Mouse (Mus musculus) midbrain, embryonic 15.5 days (tissue): Measurements from ENCODE around the gene Nipsnap3a. TPM values are rescaled to one million over a fixed set of nuclear protein-coding genes. Genes with fewer than 3 reads are reported as not detected.

Experiments
- ATAC-seq: fragments of 200-750 bp; cut with Nextera tagmentation; replicated peaks from 2 replicates; pipeline ENCODE4 v1.8.0; 2017; ENCODE audit warnings: moderate TSS enrichment
- H3K27ac ChIP-seq: fragments of 300-500 bp; sonication (generic); 2 replicates; pipeline ENCODE4 v1.5.1; 2015; ENCODE audit warnings: mild to moderate bottlenecking, inconsistent platforms
- H3K27me3 ChIP-seq: fragments of 300-500 bp; sonication (generic); replicated peaks from 2 replicates; pipeline ENCODE4 v1.6.1; 2015; ENCODE audit warnings: inconsistent platforms
- H3K36me3 ChIP-seq: fragments of 300-500 bp; sonication (generic); replicated peaks from 2 replicates; pipeline ENCODE4 v1.6.1; 2015; ENCODE audit warnings: inconsistent platforms
- H3K4me1 ChIP-seq: fragments of 300-500 bp; sonication (generic); 2 replicates; pipeline ENCODE4 v1.6.1; 2015; ENCODE audit warnings: inconsistent platforms
- H3K4me2 ChIP-seq: fragments of 300-500 bp; sonication (generic); 2 replicates; pipeline ENCODE4 v1.6.1; 2015; ENCODE audit warnings: inconsistent platforms, mild to moderate bottlenecking, moderate library complexity
- H3K4me3 ChIP-seq: fragments of 300-500 bp; sonication (generic); 2 replicates; pipeline ENCODE4 v1.5.1; 2015; ENCODE audit warnings: mild to moderate bottlenecking, inconsistent platforms
- H3K9ac ChIP-seq: fragments of 300-500 bp; sonication (generic); 2 replicates; pipeline ENCODE4 v1.6.1; 2015; ENCODE audit warnings: mild to moderate bottlenecking, inconsistent platforms
- H3K9me3 ChIP-seq: fragments of 300-500 bp; sonication (generic); 2 replicates; pipeline ENCODE4 v1.6.1; 2016; ENCODE audit warnings: inconsistent platforms
- WGBS: fragments of 180-500 bp; shearing (Covaris S2); methylation state at CpG from one replicate; pipeline ENCODE4 v1.1.7; 2015; ENCODE audit warnings: mixed read lengths; 5-methylcytosine and 5-hydroxymethylcytosine counted together
- polyA plus RNA-seq: library from polyadenylated mRNA; unstranded; fragments of >200 nt; fragmentation: Nextera tagmentation; extraction: Ambion mirVana; gene quantifications from 2 replicates; pipeline ENCODE4 v1.2.1, GENCODE M21; 2015

Gene Nipsnap3a
- polyA plus RNA-seq, 1 experiment from 2014 or later = not detected

DNA sequence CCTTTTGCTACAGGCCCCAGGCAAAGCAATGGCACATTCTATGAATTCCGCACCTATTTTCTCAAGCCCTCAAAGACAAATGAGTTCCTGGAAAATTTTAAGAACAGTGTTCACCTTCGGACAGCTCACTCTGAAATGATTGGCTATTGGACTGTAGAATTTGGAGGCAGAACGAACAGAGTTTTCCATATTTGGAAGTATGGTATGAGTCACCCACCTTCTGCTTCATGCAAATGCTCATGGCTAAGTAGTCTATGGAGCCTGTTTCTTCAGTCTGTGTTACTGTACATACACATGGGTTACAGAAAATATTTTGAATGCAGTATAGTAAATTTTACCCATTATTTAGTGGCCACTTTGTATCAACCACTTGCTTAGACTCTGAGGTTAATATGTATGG is 26.0 kb downstream of the Nipsnap3a start:
- Histone ChIP-seq H3K36me3 (peaks cover 29% of the 10 kb centered on the region), H3K4me1 (peaks cover 7% of the 10 kb centered on the region; the same call in 1 of the 2 replicates), H3K9me3 (no peaks in the 10 kb centered on the region), H3K4me2 (no peak overlapping the region), H3K27ac (no peak overlapping the region), H3K27me3 (no peaks in the 10 kb centered on the region), H3K4me3 (no peak overlapping the region), H3K9ac (no peak overlapping the region)
- 96% methylated on average over 3 of the region's 3 CpGs for WGBS
- no peak for ATAC-seq

DNA sequence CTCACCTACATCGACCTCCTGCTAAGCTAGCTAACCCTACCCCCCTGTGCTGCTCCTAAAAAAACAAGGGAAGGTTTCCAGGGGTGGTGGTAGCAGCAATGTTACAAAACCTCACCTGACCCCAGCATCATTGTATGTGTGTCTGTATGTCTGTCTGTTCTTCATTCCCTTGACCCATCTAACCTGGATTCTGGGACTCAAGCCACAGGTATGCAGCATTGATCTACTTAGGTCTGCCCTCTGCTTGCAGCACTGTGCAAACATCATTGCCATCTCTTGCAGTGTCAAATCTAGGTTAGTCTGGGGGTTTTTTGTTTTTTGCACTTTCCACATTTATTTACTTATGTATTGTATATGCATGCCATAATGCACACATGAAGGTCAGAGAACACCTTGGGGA is 29.3 kb downstream of the Nipsnap3a start:
- peaks cover 48% of the 10 kb centered on the region for H3K36me3 ChIP-seq

DNA sequence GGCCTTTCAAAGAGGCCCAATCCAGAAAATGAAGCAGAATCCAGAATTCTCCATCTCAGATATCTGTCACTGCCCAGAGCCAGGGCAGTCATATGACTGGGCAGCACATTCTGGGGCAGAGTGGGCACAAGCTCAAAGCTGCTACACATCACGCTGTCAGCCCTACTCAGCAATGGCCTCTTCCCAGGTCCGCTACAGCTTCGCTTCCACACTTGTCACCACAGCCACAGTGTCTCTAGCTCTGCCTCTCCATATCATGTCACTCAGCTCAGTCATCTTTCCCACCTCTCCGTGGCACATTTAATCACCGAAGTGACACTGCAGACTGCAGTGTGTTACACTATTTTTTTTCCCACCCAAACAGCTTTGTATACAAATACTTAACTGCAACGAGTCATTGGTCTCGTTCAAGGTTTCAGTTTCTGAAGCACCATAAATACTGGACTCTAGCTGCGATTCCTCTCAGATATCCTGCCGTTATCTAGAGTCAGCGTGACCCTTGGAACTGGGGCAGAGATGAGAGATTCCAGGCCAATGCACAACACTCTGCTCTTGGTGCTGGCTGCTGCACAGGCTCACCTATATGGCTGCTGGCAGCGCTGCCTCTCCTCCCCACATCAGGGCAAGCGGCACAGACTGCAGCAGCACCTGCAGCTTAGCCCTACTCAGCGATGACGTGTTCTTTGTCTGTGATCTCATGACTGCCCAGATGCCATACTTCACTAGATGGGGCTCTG is 34.3 kb downstream of the Nipsnap3a start:
- no peaks in the 10 kb centered on the region for H3K27me3 ChIP-seq
- no peaks in the 10 kb centered on the region for H3K4me1 ChIP-seq
- peaks cover 32% of the 10 kb centered on the region for H3K36me3 ChIP-seq
- H3K27ac ChIP-seq = no peak overlapping the region
- no peak overlapping the region for H3K4me2 ChIP-seq
- no peak overlapping the region for H3K4me3 ChIP-seq
- no peak overlapping the region for H3K9ac ChIP-seq
- ATAC-seq = no peak
- 97% methylated on average over 14 of the region's 14 CpGs for WGBS
- H3K9me3 ChIP-seq = no peaks in the 10 kb centered on the region

More for the DNA sequence above, 29.3 kb downstream of the Nipsnap3a start:
- Histone ChIP-seq H3K4me3 (no peak overlapping the region), H3K27me3 (no peaks in the 10 kb centered on the region), H3K4me2 (no peak overlapping the region), H3K9ac (no peak overlapping the region), H3K27ac (no peak overlapping the region), H3K9me3 (no peaks in the 10 kb centered on the region), H3K4me1 (no peaks in the 10 kb centered on the region)
- WGBS = 83% methylated on average over 1 of the region's 1 CpGs
- no peak for ATAC-seq

DNA sequence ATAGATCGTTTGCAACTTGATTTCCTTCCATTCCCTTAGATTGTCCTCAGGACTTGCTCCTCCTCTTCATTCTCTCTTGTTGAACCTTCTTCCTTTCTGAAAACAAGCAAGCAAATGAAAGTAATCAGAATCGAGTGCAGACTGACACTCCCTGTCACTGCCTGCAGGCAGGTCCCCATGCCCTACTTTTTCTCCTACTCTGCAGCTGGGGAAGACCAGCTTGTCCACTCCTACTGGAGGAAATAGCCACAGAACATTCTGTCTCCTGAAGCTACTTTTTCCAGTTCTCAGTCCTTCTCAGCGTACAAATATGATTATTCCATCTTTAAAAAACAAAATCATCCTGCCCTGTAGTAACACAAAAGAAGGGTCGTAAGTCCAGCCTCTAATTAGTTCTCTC is 35.3 kb downstream of the Nipsnap3a start:
- peaks cover 28% of the 10 kb centered on the region; the same call in 1 of the 2 replicates for H3K36me3 ChIP-seq
- no peak overlapping the region for H3K27ac ChIP-seq
- no peak overlapping the region for H3K9ac ChIP-seq
- H3K9me3 ChIP-seq = no peaks in the 10 kb centered on the region
- ATAC-seq = no peak
- 91% methylated on average over 4 of the region's 4 CpGs for WGBS
- H3K4me2 ChIP-seq = no peak overlapping the region
- no peaks in the 10 kb centered on the region for H3K4me1 ChIP-seq
- H3K27me3 ChIP-seq = no peaks in the 10 kb centered on the region
- H3K4me3 ChIP-seq = no peak overlapping the region

DNA sequence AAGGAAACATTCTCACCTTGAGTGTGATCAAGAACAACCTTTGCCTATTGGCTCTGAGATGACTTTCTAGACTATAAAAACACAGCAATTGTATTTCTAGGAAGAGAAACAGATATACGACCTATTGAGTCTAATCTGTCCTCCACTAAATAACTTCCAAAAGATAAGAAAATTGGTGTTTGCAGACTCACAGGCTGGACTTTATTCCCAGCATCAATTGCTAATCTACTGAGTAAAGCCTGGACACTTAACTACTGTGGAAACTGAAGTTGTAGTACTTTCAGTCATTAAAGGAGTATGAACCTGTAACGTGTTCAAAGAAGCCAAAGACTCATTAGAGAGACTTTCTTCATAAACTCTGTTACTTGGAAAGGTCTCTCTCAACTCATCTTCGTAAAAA is 38.7 kb downstream of the Nipsnap3a start:
- Histone ChIP-seq H3K9ac (no peak overlapping the region), H3K36me3 (peaks cover 15% of the 10 kb centered on the region; the same call in 1 of the 2 replicates), H3K4me3 (no peak overlapping the region), H3K9me3 (no peaks in the 10 kb centered on the region), H3K4me1 (no peaks in the 10 kb centered on the region), H3K27me3 (no peaks in the 10 kb centered on the region), H3K27ac (no peak overlapping the region), H3K4me2 (no peak overlapping the region)
- WGBS = 87% methylated on average over 3 of the region's 3 CpGs
- ATAC-seq = no peak

DNA sequence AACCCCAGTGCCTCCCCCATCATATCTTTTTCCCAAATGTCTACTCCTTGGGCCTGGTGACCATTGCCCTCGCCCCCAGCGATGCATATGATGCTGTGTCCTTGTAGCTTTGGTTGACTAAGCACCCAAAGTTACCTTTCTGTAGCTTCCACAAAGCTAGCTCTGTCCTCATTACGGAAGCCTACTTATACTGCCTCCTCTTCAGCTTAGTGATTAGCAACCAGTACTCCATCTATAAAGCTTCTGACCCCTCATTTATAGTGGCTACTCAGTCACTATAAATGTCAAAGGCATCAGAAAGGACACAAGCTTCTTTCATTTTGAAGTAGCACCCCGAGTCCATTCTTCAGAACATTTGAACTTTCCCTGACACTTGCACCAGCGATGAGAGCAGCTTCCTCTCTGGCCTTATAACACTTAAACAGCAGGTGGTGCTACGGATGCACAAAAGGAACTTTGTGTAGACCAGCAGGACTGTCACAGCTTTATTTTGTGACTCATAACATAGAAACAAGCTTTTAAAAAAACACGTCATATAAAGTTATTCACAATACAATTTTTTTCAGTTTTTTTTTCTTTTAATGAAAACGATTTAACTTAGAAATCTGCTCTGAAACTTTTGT is 41.4 kb downstream of the Nipsnap3a start:
- no peaks in the 10 kb centered on the region for H3K27me3 ChIP-seq
- 0 out of 2 replicates have a peak, but pooled peaks cover 4% of the 10 kb centered on the region for H3K36me3 ChIP-seq
- H3K9me3 ChIP-seq = no peaks in the 10 kb centered on the region
- H3K4me2 ChIP-seq = no peak overlapping the region
- no peak overlapping the region for H3K27ac ChIP-seq
- ATAC-seq = 0 out of 2 replicates have a peak, but pooled peaks have one; percentile 39
- H3K9ac ChIP-seq = no peak overlapping the region
- no peak overlapping the region for H3K4me3 ChIP-seq
- 40% methylated on average over 8 of the region's 8 CpGs for WGBS
- no peaks in the 10 kb centered on the region for H3K4me1 ChIP-seq

DNA sequence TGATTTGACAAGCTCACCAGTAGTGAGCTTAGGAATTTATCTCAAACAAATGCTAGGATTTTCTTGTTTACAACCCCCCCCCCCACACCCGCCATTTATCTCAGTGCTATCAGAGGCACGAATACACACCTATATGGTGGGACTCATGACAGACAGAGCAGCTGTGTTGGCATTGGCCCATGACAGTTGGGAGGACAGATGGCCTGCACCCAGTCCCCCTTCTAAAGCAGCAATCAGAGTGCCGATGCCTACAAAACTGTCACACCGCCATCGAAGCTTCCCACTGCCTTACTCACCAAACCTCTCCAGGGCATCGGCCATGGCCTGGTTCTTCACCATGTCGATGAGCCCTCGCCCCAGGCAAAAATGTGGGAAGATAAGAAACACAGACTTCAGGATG is 54.7 kb downstream of the Nipsnap3a start:
- 87% methylated on average over 8 of the region's 8 CpGs for WGBS
- Histone ChIP-seq H3K4me3 (no peak overlapping the region), H3K27ac (no peak overlapping the region), H3K36me3 (no peaks in the 10 kb centered on the region), H3K9me3 (no peaks in the 10 kb centered on the region), H3K27me3 (no peaks in the 10 kb centered on the region), H3K4me2 (no peak overlapping the region), H3K9ac (no peak overlapping the region), H3K4me1 (0 out of 2 replicates have a peak, but pooled peaks cover 4% of the 10 kb centered on the region)
- ATAC-seq = no peak

DNA sequence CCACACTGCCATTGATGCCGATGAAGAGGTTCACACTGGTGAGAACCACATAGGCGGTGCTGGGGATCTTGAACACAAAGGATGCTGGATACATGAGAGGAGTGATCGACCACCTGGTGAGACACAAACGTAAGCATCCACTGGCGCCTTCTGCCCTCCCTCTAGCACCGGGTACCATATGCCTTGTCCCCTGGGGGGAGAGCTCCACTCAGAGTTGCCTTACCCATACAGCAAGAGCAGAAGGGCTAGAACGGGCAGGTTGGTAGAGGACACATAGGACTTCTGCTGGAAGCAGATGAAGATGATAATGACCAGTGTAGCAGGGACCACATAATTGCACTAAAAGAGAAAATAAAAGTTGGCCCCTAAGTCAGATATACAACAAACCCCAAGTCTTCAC is 56.7 kb downstream of the Nipsnap3a start:
- Histone ChIP-seq H3K4me3 (no peak overlapping the region), H3K36me3 (peaks cover 4% of the 10 kb centered on the region; the same call in 1 of the 2 replicates), H3K4me2 (no peak overlapping the region), H3K27me3 (no peaks in the 10 kb centered on the region), H3K9me3 (no peaks in the 10 kb centered on the region), H3K27ac (no peak overlapping the region), H3K9ac (no peak overlapping the region), H3K4me1 (0 out of 2 replicates have a peak, but pooled peaks cover 4% of the 10 kb centered on the region)
- WGBS = 81% methylated on average over 7 of the region's 7 CpGs
- peak; percentile 48; the same call in 1 of the 2 replicates for ATAC-seq

DNA sequence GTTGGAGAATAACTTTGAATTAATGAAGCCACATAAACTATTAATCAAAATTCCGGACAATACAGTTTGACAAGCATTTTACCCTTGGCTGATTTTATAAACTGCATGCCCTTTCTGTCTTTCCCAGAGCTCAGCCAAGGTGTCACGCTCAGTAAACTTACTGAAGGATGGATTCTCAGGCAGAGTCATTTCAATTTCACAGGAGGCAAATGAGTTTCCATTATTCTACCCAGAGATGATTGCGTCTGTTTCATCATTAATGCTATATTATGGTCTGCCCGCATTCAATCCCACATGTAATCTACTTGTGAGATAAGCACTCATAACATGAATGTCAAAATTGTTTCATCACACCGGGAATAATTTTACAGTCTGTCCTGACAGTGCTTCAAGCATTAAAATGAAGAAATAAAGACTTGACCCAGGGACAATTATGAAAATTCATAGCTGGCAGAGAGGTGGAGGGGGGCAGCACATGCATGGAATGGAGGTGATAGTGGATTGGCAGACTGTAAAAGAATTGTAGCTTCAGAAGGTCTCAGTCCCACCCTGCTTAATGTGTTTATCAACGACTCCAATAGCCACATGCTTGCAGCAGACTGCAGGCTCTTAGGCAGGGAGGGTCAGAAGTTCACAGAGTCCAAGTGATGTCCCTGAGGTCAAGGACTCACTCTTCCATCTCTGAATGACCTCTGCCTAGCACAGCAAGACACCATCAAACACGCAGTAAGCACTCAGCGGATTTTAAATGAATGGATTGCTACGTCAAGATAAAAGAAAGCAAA is 57.4 kb downstream of the Nipsnap3a start:
- no peak overlapping the region for H3K4me3 ChIP-seq
- peak; percentile 63 for ATAC-seq
- peak overlapping the region; percentile 47; the same call in 1 of the 2 replicates for H3K27ac ChIP-seq
- no peaks in the 10 kb centered on the region for H3K9me3 ChIP-seq
- H3K36me3 ChIP-seq = peaks cover 5% of the 10 kb centered on the region; the same call in 1 of the 2 replicates
- 0 out of 2 replicates have a peak, but pooled peaks cover 4% of the 10 kb centered on the region for H3K4me1 ChIP-seq
- no peak overlapping the region for H3K9ac ChIP-seq
- WGBS = 43% methylated on average over 9 of the region's 9 CpGs
- H3K4me2 ChIP-seq = no peak overlapping the region
- H3K27me3 ChIP-seq = no peaks in the 10 kb centered on the region

Other genes with a start within 250 kb of the Nipsnap3a start
- gene Olfr275, start 174.7 kb upstream of the Nipsnap3a start, polyA plus RNA-seq = not detected in 2 replicates
- not detected in 2 replicates for gene Olfr273, start 130.0 kb upstream of the Nipsnap3a start, polyA plus RNA-seq
- not detected in 2 replicates for gene Olfr272, start 70.1 kb upstream of the Nipsnap3a start, polyA plus RNA-seq
- not detected in 2 replicates for gene Olfr270, start 24.7 kb upstream of the Nipsnap3a start, polyA plus RNA-seq
- gene Nipsnap3b, start 22.6 kb downstream of the Nipsnap3a start, polyA plus RNA-seq = 160 and 169 TPM in 2 replicates
- 11.3 and 12.0 TPM in 2 replicates for gene Abca1, start 170.6 kb downstream of the Nipsnap3a start, polyA plus RNA-seq